Mouse (Mus musculus) splenic B cell, adult 2 months (primary cell): ENCODE data around the gene Crp.

Source experiments
- DNase-seq: peaks from one replicate; pipeline ENCODE4 v3.0.0-alpha.2; 2011; ENCODE audit warnings: low read depth, low spot score
- H3K27me3 ChIP-seq: 2 replicates; pipeline ENCODE4 v1.6.1; 2012; ENCODE audit warnings: mild to moderate bottlenecking, low read length, moderate library complexity, mixed read lengths; ENCODE audit not compliant: control insufficient read depth, poor library complexity, insufficient read depth, severe bottlenecking
- H3K36me3 ChIP-seq: 2 replicates; pipeline ENCODE4 v1.6.1; 2012; ENCODE audit warnings: mild to moderate bottlenecking, low read length, moderate library complexity, mixed read lengths; ENCODE audit not compliant: control insufficient read depth, poor library complexity, insufficient read depth, severe bottlenecking

Crp gene

GRCm38 (mm10) chr1:172847044-172847761 is 149.3 kb downstream of the Crp start:
- no peaks in the 10 kb centered on the region for H3K36me3 ChIP-seq
- no peaks in the 10 kb centered on the region for H3K27me3 ChIP-seq
- DNase-seq, result no peak

GRCm38 (mm10) chr1:172848171-172848570 is 150.3 kb downstream of the Crp start:
- Histone ChIP-seq H3K36me3 (no peaks in the 10 kb centered on the region), H3K27me3 (no peaks in the 10 kb centered on the region)
- DNase-seq, result no peak

- no peaks in the 10 kb centered on the region for H3K36me3 ChIP-seq
- no peaks in the 10 kb centered on the region for H3K27me3 ChIP-seq
- no peak for DNase-seq
Observed at GRCm38 (mm10) chr1:172875265-172875664, 177.4 kb downstream of the Crp start.

- DNase-seq, result no peak
- Histone ChIP-seq H3K36me3 (no peaks in the 10 kb centered on the region), H3K27me3 (no peaks in the 10 kb centered on the region)
Observed at GRCm38 (mm10) chr1:172876675-172877074, 178.8 kb downstream of the Crp start.
